Mouse (Mus musculus): ENCODE data around the gene Mfsd6. TPM values are rescaled to one million over a fixed set of nuclear protein-coding genes. Genes with fewer than 3 reads are reported as not detected.

Mfsd6 gene
- total and polyA plus RNA-seq, 2 experiments = 3.7 to 5.1 TPM

DNA sequence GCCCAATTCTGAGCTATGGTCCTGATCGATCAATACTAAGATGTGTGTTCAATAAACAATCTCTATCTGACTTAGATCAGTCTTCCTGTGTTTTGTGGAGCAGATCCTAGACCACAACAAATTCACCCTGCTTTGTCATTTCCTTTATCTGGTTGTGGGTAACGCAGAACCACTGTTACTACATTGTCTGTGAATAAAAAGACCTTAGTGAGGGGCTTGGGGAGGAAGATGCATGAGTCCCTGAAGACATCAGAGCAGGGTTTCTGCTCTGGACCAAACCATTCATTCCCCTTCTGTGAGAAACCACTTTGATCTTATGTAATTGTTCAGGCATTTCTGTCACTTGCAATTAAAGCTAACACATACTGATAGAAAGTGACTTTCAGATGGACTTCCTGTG lies 26.6 kb upstream of the Mfsd6 start:
- DNase-seq (ENCODE audit: extremely low read depth, low read depth, low spot score) = no peak
- no peaks in the 10 kb centered on the region for H3K79me2 ChIP-seq (ENCODE audit: control insufficient read depth, insufficient read depth, low read length)
- TF ChIP-seq CTCF (IDR thresholded peaks at IDR 0.05; ENCODE audit: low read depth, low read length) (no peak), POLR2A (IDR thresholded peaks at IDR 0.05; ENCODE audit: extremely low read depth, insufficient read depth, low read length) (no peak)
- H3K4me1 ChIP-seq (ENCODE audit: control insufficient read depth, insufficient read depth, low read length) = peaks cover 5% of the 10 kb centered on the region; the same call in 1 of the 2 replicates
- 95% methylated on average over 2 of the region's 2 CpGs for WGBS
- no peaks in the 10 kb centered on the region for H3K36me3 ChIP-seq (ENCODE audit: control insufficient read depth, insufficient read depth, low read length)
- no peak overlapping the region for H3K9ac ChIP-seq (ENCODE audit: low read depth, low read length)
- H3K27ac ChIP-seq (replicated peaks; ENCODE audit: insufficient read depth, low read depth, low read length) = no peak overlapping the region
- no peaks in the 10 kb centered on the region for H3K27me3 ChIP-seq (ENCODE audit: control insufficient read depth, insufficient read depth, low read length)
- no peak overlapping the region for H3K4me3 ChIP-seq (ENCODE audit: insufficient read depth, low read depth, low read length)

DNA sequence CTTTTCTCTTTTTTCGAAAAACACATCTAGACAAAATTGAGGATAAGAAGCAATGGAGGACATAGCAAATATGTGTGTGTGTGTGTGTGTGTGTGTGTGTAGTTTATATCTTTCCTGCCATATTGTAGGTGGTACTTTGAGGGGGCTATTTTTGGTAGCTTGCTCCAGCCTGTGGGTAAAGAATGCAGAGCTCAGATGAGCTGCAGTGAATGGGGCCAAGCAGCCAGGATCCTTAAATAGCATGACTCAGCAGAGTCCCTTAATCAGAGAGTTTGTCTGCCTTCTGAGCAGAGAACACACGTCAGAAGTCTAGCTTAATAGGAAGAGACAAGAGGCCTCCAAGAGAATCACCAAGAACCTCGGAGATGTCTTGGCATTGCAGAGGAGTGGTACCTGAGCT lies 25.4 kb upstream of the Mfsd6 start:
- 77% methylated on average over 3 of the region's 3 CpGs for WGBS
- Histone ChIP-seq H3K27me3 (ENCODE audit: control insufficient read depth, insufficient read depth, low read length) (no peaks in the 10 kb centered on the region), H3K36me3 (ENCODE audit: control insufficient read depth, insufficient read depth, low read length) (no peaks in the 10 kb centered on the region), H3K79me2 (ENCODE audit: control insufficient read depth, insufficient read depth, low read length) (no peaks in the 10 kb centered on the region), H3K9ac (ENCODE audit: low read depth, low read length) (no peak overlapping the region), H3K4me1 (ENCODE audit: control insufficient read depth, insufficient read depth, low read length) (peaks cover 5% of the 10 kb centered on the region; the same call in 1 of the 2 replicates), H3K4me3 (ENCODE audit: insufficient read depth, low read depth, low read length) (no peak overlapping the region), H3K27ac (replicated peaks; ENCODE audit: insufficient read depth, low read depth, low read length) (no peak overlapping the region)
- TF ChIP-seq POLR2A (IDR thresholded peaks at IDR 0.05; ENCODE audit: extremely low read depth, insufficient read depth, low read length) (no peak), CTCF (IDR thresholded peaks at IDR 0.05; ENCODE audit: low read depth, low read length) (no peak)
- no peak for DNase-seq (ENCODE audit: extremely low read depth, low read depth, low spot score)

GRCm38 (mm10) chr1:52751634-52752033 lies 24.4 kb upstream of the Mfsd6 start:
- 83% methylated on average over 1 of the region's 1 CpGs for WGBS
- H3K4me1 ChIP-seq (ENCODE audit: control insufficient read depth, insufficient read depth, low read length) = peaks cover 5% of the 10 kb centered on the region; the same call in 1 of the 2 replicates
- no peak for TF ChIP-seq POLR2A (IDR thresholded peaks at IDR 0.05; ENCODE audit: extremely low read depth, insufficient read depth, low read length)
- no peak for TF ChIP-seq CTCF (IDR thresholded peaks at IDR 0.05; ENCODE audit: low read depth, low read length)
- no peak overlapping the region for H3K27ac ChIP-seq (replicated peaks; ENCODE audit: insufficient read depth, low read depth, low read length)
- H3K79me2 ChIP-seq (ENCODE audit: control insufficient read depth, insufficient read depth, low read length) = no peaks in the 10 kb centered on the region
- H3K9ac ChIP-seq (ENCODE audit: low read depth, low read length) = no peak overlapping the region
- DNase-seq (ENCODE audit: extremely low read depth, low read depth, low spot score) = no peak
- no peaks in the 10 kb centered on the region for H3K27me3 ChIP-seq (ENCODE audit: control insufficient read depth, insufficient read depth, low read length)
- no peak overlapping the region for H3K4me3 ChIP-seq (ENCODE audit: insufficient read depth, low read depth, low read length)
- no peaks in the 10 kb centered on the region for H3K36me3 ChIP-seq (ENCODE audit: control insufficient read depth, insufficient read depth, low read length)

DNA sequence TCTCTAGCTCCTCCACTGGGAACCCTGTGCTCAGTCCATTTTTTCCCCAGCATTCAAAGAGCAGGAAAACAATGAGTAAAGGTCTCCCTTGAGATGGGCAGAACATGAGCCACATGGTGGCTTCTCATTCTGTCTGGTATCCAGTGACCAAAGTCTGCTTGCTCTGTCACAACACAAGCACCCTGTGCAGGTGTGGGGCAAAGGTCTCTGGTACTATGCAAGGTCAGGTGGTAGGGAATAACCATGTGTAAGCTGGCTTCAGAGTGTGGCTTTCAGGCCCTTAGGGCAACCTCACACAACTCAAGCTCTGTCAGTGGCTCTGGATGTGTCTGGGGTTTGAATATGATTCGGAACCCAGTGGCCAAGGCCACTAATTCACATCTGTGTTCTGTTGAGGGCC lies 22.7 kb upstream of the Mfsd6 start:
- Histone ChIP-seq H3K27ac (replicated peaks; ENCODE audit: insufficient read depth, low read depth, low read length) (peak overlapping the region; percentile 70), H3K4me1 (ENCODE audit: control insufficient read depth, insufficient read depth, low read length) (peaks cover 5% of the 10 kb centered on the region; the same call in 1 of the 2 replicates), H3K36me3 (ENCODE audit: control insufficient read depth, insufficient read depth, low read length) (no peaks in the 10 kb centered on the region), H3K9ac (ENCODE audit: low read depth, low read length) (no peak overlapping the region), H3K4me3 (ENCODE audit: insufficient read depth, low read depth, low read length) (no peak overlapping the region), H3K79me2 (ENCODE audit: control insufficient read depth, insufficient read depth, low read length) (no peaks in the 10 kb centered on the region), H3K27me3 (ENCODE audit: control insufficient read depth, insufficient read depth, low read length) (no peaks in the 10 kb centered on the region)
- 79% methylated on average over 1 of the region's 1 CpGs for WGBS
- peak; percentile 97 for DNase-seq (ENCODE audit: extremely low read depth, low read depth, low spot score)
- TF ChIP-seq CTCF (IDR thresholded peaks at IDR 0.05; ENCODE audit: low read depth, low read length) (no peak), POLR2A (IDR thresholded peaks at IDR 0.05; ENCODE audit: extremely low read depth, insufficient read depth, low read length) (no peak)

GRCm38 (mm10) chr1:52748260-52748659 lies 21.0 kb upstream of the Mfsd6 start:
- DNase-seq (ENCODE audit: extremely low read depth, low read depth, low spot score) = peak; percentile 51
- 23% methylated on average over 3 of the region's 3 CpGs for WGBS
- no peaks in the 10 kb centered on the region for H3K36me3 ChIP-seq (ENCODE audit: control insufficient read depth, insufficient read depth, low read length)
- peaks cover 5% of the 10 kb centered on the region; the same call in 1 of the 2 replicates for H3K4me1 ChIP-seq (ENCODE audit: control insufficient read depth, insufficient read depth, low read length)
- H3K27me3 ChIP-seq (ENCODE audit: control insufficient read depth, insufficient read depth, low read length) = no peaks in the 10 kb centered on the region
- no peak overlapping the region for H3K27ac ChIP-seq (replicated peaks; ENCODE audit: insufficient read depth, low read depth, low read length)
- no peak for TF ChIP-seq POLR2A (IDR thresholded peaks at IDR 0.05; ENCODE audit: extremely low read depth, insufficient read depth, low read length)
- peak; percentile 15; the same call in 1 of the 2 replicates for TF ChIP-seq CTCF (IDR thresholded peaks at IDR 0.05; ENCODE audit: low read depth, low read length)
- no peak overlapping the region for H3K4me3 ChIP-seq (ENCODE audit: insufficient read depth, low read depth, low read length)
- H3K9ac ChIP-seq (ENCODE audit: low read depth, low read length) = no peak overlapping the region
- H3K79me2 ChIP-seq (ENCODE audit: control insufficient read depth, insufficient read depth, low read length) = no peaks in the 10 kb centered on the region

GRCm38 (mm10) chr1:52742567-52742966 lies 15.3 kb upstream of the Mfsd6 start:
- Histone ChIP-seq H3K79me2 (ENCODE audit: control insufficient read depth, insufficient read depth, low read length) (no peaks in the 10 kb centered on the region), H3K36me3 (ENCODE audit: control insufficient read depth, insufficient read depth, low read length) (no peaks in the 10 kb centered on the region), H3K4me3 (ENCODE audit: insufficient read depth, low read depth, low read length) (no peak overlapping the region), H3K4me1 (ENCODE audit: control insufficient read depth, insufficient read depth, low read length) (no peaks in the 10 kb centered on the region), H3K27me3 (ENCODE audit: control insufficient read depth, insufficient read depth, low read length) (no peaks in the 10 kb centered on the region), H3K9ac (ENCODE audit: low read depth, low read length) (no peak overlapping the region), H3K27ac (replicated peaks; ENCODE audit: insufficient read depth, low read depth, low read length) (no peak overlapping the region)
- no peak for DNase-seq (ENCODE audit: extremely low read depth, low read depth, low spot score)
- WGBS = 86% methylated on average over 5 of the region's 5 CpGs
- no peak for TF ChIP-seq POLR2A (IDR thresholded peaks at IDR 0.05; ENCODE audit: extremely low read depth, insufficient read depth, low read length)
- TF ChIP-seq CTCF (IDR thresholded peaks at IDR 0.05; ENCODE audit: low read depth, low read length) = no peak

Measured in liver, adult 2 months (tissue).